Mouse (Mus musculus): Measurements from ENCODE around the gene Snhg11. TPM values are rescaled to one million over a fixed set of nuclear protein-coding genes. Genes with fewer than 3 reads are reported as not detected.
"Not testable (repeated sequence)": the region's sequence is repeated elsewhere in the genome, so short reads cannot be mapped to it uniquely, and the experiment has no call there.

Snhg11 gene
- polyA plus RNA-seq, 1 experiment from 2014 or later: 161 TPM

GRCm38 (mm10) chr2:158373516-158373915 lies 1.9 kb upstream of the Snhg11 start:
- H3K4me2 ChIP-seq (replicated peaks): no peak overlapping the region
- H3K9me3 ChIP-seq (replicated peaks): no peaks in the 10 kb centered on the region
- H3K4me1 ChIP-seq: peaks cover 6% of the 10 kb centered on the region
- no peak overlapping the region for H3K27ac ChIP-seq
- ATAC-seq (ENCODE audit: low FRiP score): no peak
- H3K36me3 ChIP-seq: no peaks in the 10 kb centered on the region
- peaks cover 25% of the 10 kb centered on the region for H3K27me3 ChIP-seq
- no peak overlapping the region for H3K4me3 ChIP-seq
- WGBS: 60% methylated on average over 7 of the region's 7 CpGs
- H3K9ac ChIP-seq: no peak overlapping the region

GRCm38 (mm10) chr2:158376123-158376687 lies 767 bp downstream of the Snhg11 start:
- Histone ChIP-seq H3K9me3 (replicated peaks) (no peaks in the 10 kb centered on the region), H3K4me1 (peaks cover 6% of the 10 kb centered on the region), H3K4me2 (replicated peaks) (peak overlapping the region; percentile 58), H3K27me3 (peaks cover 25% of the 10 kb centered on the region), H3K9ac (peak overlapping the region; percentile 61), H3K36me3 (no peaks in the 10 kb centered on the region), H3K27ac (peak overlapping the region; percentile 75), H3K4me3 (peak overlapping the region; percentile 46)
- ATAC-seq (ENCODE audit: low FRiP score): peak; percentile 6; the same call in 1 of the 2 replicates
- WGBS: 25% methylated on average over 12 of the region's 12 CpGs

DNA sequence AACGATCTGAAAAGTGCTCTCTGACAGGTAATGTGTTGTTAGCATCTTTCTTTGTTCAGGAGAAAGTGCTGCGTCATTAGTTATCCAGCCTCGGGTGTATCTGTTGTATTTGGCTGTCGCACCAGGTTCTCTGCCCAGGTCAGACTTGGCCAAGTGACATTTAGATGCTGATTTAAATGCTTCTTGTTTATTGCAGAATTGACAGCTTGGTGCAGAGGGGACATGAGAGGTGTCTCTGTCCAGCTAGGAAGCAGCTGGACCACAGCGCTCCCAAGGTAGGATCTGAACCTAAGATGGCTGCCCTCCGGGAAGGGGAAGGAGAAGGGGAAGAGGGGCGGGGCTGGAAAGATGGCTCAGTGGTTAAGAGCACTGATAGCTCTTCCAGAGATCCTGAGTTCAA lies 1.4 kb downstream of the Snhg11 start:
- H3K4me2 ChIP-seq (replicated peaks): peak overlapping the region; percentile 58
- ATAC-seq (ENCODE audit: low FRiP score): no peak
- peak overlapping the region; percentile 46 for H3K4me3 ChIP-seq
- peaks cover 25% of the 10 kb centered on the region for H3K27me3 ChIP-seq
- peaks cover 6% of the 10 kb centered on the region for H3K4me1 ChIP-seq
- no peaks in the 10 kb centered on the region for H3K36me3 ChIP-seq
- H3K9me3 ChIP-seq (replicated peaks): no peaks in the 10 kb centered on the region
- 64% methylated on average over 7 of the region's 7 CpGs for WGBS
- H3K27ac ChIP-seq: peak overlapping the region; percentile 75
- 0 out of 2 replicates have a peak overlapping the region, but pooled peaks have one; percentile 24 for H3K9ac ChIP-seq

DNA sequence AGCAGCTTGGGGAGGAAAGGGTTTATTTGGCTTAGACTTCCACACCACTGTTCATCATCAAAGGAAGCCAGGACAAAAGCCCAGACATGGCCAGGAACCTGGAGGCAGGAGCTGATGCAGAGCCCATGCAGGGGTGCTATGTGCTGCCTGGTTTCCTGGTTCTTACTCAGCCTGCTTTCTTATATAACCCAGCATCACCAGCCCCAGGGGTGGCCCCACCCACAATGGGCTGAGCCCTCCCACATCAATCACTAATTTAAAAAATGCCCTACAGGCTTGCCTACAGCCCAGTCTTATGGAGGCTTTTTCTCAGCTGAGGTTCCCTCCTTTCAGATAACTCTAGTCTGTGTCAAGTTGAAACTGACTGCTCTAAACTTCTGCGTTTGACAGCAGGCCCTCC lies 2.4 kb downstream of the Snhg11 start:
- Histone ChIP-seq H3K27me3 (peaks cover 25% of the 10 kb centered on the region), H3K4me2 (replicated peaks) (peak overlapping the region; percentile 58; the same call in 1 of the 2 replicates), H3K4me3 (no peak overlapping the region), H3K27ac (no peak overlapping the region), H3K9me3 (replicated peaks) (no peaks in the 10 kb centered on the region), H3K4me1 (peaks cover 6% of the 10 kb centered on the region), H3K36me3 (no peaks in the 10 kb centered on the region), H3K9ac (no peak overlapping the region)
- 83% methylated on average over 1 of the region's 1 CpGs for WGBS
- no peak for ATAC-seq (ENCODE audit: low FRiP score)

DNA sequence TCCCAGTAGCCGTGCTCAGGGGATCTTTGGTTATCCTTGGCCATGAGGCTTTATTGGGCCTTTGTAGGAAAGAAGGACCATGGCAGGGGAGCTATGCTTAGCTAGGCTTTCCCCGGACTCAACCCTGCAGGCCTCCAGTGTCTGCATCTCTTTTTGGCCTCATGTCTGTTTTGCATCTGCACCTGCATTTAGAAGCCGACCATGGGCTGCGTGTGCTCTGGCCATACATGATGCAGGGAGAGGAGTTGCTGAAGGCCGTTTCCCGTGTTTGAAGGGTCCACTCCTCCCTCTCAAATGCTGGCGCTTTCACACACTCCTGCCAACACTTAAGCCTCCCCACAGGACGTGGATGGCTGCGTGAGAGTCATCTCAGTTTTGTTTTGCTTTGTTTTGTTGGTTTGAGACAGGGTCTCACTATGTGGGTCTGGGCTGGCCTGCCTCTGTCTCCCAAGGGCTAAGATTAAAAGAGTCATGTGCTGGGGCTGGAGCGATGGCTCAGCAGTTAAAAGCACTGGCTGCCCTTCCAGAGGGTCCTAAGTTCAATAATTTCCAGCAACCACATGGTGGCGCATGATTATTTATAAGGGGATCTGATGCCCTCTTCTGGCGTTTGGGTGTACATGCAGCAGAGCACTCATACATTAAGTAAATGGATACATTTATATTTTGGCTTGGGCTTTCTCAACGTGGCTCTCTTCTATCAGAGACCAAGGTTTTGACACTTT lies 4.1 kb downstream of the Snhg11 start:
- Histone ChIP-seq H3K9ac (no peak overlapping the region), H3K4me3 (no peak overlapping the region), H3K27me3 (peaks cover 13% of the 10 kb centered on the region), H3K9me3 (replicated peaks) (no peaks in the 10 kb centered on the region), H3K4me1 (peaks cover 6% of the 10 kb centered on the region), H3K27ac (no peak overlapping the region), H3K4me2 (replicated peaks) (no peak overlapping the region), H3K36me3 (no peaks in the 10 kb centered on the region)
- WGBS: 48% methylated on average over 13 of the region's 13 CpGs
- ATAC-seq (ENCODE audit: low FRiP score): 0 out of 2 replicates have a peak, but pooled peaks have one; percentile 18

GRCm38 (mm10) chr2:158386072-158386471 lies 10.6 kb downstream of the Snhg11 start:
- 38% methylated on average over 8 of the region's 8 CpGs for WGBS

GRCm38 (mm10) chr2:158389421-158389820 lies 14.0 kb downstream of the Snhg11 start:
- H3K27ac ChIP-seq: no peak overlapping the region
- no peaks in the 10 kb centered on the region for H3K36me3 ChIP-seq
- ATAC-seq (ENCODE audit: low FRiP score): no peak
- H3K27me3 ChIP-seq: no peaks in the 10 kb centered on the region
- H3K9ac ChIP-seq: no peak overlapping the region
- no peak overlapping the region for H3K4me2 ChIP-seq (replicated peaks)
- no peaks in the 10 kb centered on the region for H3K4me1 ChIP-seq
- WGBS: 85% methylated on average over 7 of the region's 7 CpGs
- H3K4me3 ChIP-seq: no peak overlapping the region
- no peaks in the 10 kb centered on the region for H3K9me3 ChIP-seq (replicated peaks)

More at GRCm38 (mm10) chr2:158386072-158386471, 10.6 kb downstream of the Snhg11 start:
- Histone ChIP-seq H3K4me1 (no peaks in the 10 kb centered on the region), H3K4me3 (no peak overlapping the region), H3K9me3 (replicated peaks) (no peaks in the 10 kb centered on the region), H3K4me2 (replicated peaks) (no peak overlapping the region), H3K27me3 (no peaks in the 10 kb centered on the region), H3K27ac (no peak overlapping the region), H3K36me3 (no peaks in the 10 kb centered on the region), H3K9ac (no peak overlapping the region)
- ATAC-seq (ENCODE audit: low FRiP score): no peak

GRCm38 (mm10) chr2:158396369-158396768 lies 20.9 kb downstream of the Snhg11 start:
- H3K36me3 ChIP-seq: no peaks in the 10 kb centered on the region
- no peak for ATAC-seq (ENCODE audit: low FRiP score)
- no peak overlapping the region for H3K27ac ChIP-seq
- no peaks in the 10 kb centered on the region for H3K27me3 ChIP-seq
- no peak overlapping the region for H3K4me2 ChIP-seq (replicated peaks)
- H3K4me1 ChIP-seq: no peaks in the 10 kb centered on the region
- H3K9ac ChIP-seq: no peak overlapping the region
- H3K9me3 ChIP-seq (replicated peaks): no peaks in the 10 kb centered on the region
- 92% methylated on average over 6 of the region's 6 CpGs for WGBS
- no peak overlapping the region for H3K4me3 ChIP-seq

- H3K27ac ChIP-seq; H3K4me2 ChIP-seq (replicated peaks); H3K9ac ChIP-seq; H3K9me3 ChIP-seq (replicated peaks); ATAC-seq (ENCODE audit: low FRiP score); H3K4me1 ChIP-seq; H3K36me3 ChIP-seq; H3K27me3 ChIP-seq; H3K4me3 ChIP-seq: not testable (repeated sequence)
- WGBS: 74% methylated on average over 13 of the region's 13 CpGs
These were observed 21.7 kb downstream of the Snhg11 start for GRCm38 (mm10) chr2:158397140-158397539.

- ATAC-seq (ENCODE audit: low FRiP score): no peak
- no peaks in the 10 kb centered on the region for H3K9me3 ChIP-seq (replicated peaks)
These were observed 27.5 kb downstream of the Snhg11 start for GRCm38 (mm10) chr2:158402915-158403314.

GRCm38 (mm10) chr2:158408997-158409594 lies 33.7 kb downstream of the Snhg11 start:
- no peak overlapping the region for H3K27ac ChIP-seq

More at GRCm38 (mm10) chr2:158402915-158403314, 27.5 kb downstream of the Snhg11 start:
- Histone ChIP-seq H3K4me1 (no peaks in the 10 kb centered on the region), H3K27ac (no peak overlapping the region), H3K4me3 (no peak overlapping the region), H3K27me3 (no peaks in the 10 kb centered on the region; the same call in 1 of the 2 replicates), H3K36me3 (no peaks in the 10 kb centered on the region), H3K4me2 (replicated peaks) (no peak overlapping the region), H3K9ac (no peak overlapping the region)
- 83% methylated on average over 7 of the region's 7 CpGs for WGBS

DNA sequence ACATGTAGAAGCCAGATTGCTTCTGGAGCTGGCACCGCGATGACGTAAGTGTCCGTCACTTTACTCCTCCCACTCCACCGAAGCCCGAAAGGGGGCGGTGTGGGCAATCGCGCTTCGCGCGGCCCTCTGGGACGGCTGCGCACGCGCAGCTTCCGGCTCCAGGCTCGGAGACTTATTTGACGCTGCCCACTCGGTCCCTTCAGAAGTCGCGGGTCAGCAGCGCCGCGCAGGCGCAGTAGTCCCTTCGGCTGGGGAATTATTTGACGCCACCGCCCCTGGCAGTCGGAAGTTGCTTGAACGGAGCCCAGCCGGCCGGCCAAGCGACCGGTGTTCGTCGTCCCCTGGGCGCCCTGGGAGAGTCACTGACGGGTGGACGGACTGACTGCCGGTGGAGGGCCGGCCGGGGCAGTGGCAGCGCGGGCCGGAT lies 34.2 kb downstream of the Snhg11 start, which contains the start of gene Ralgapb:
Gene Ralgapb (plus strand): TSS at position 254 of the 427 bp plus-strand sequence.
- H3K27ac ChIP-seq: peak within 1 kb of the TSS; percentile 88
- no peaks in the 10 kb centered on the region for H3K36me3 ChIP-seq
- peak within 1 kb of the TSS; percentile 94 for H3K9ac ChIP-seq
- H3K4me2 ChIP-seq (replicated peaks): peak within 1 kb of the TSS; percentile 94
- peak; percentile 93 for ATAC-seq (ENCODE audit: low FRiP score)
- H3K27me3 ChIP-seq: no peaks in the 10 kb centered on the region; the same call in 1 of the 2 replicates
- no peaks in the 10 kb centered on the region for H3K9me3 ChIP-seq (replicated peaks)
- WGBS: under 1% methylated on average over 46 of the region's 46 CpGs
- peak within 1 kb of the TSS; percentile 95 for H3K4me3 ChIP-seq
- peaks cover 20% of the 10 kb centered on the region for H3K4me1 ChIP-seq

More at GRCm38 (mm10) chr2:158408997-158409594, 33.7 kb downstream of the Snhg11 start:
- Histone ChIP-seq H3K27me3 (no peaks in the 10 kb centered on the region; the same call in 1 of the 2 replicates), H3K4me3 (peak overlapping the region; percentile 95), H3K9me3 (replicated peaks) (no peaks in the 10 kb centered on the region), H3K4me1 (peaks cover 20% of the 10 kb centered on the region), H3K36me3 (no peaks in the 10 kb centered on the region), H3K9ac (peak overlapping the region; percentile 32; the same call in 1 of the 2 replicates), H3K4me2 (replicated peaks) (peak overlapping the region; percentile 52)
- 26% methylated on average over 14 of the region's 14 CpGs for WGBS
- no peak; the same call in 1 of the 2 replicates for ATAC-seq (ENCODE audit: low FRiP score)
